Mouse (Mus musculus): ENCODE data around the gene Fut11. TPM values are rescaled to one million over a fixed set of nuclear protein-coding genes. Genes with fewer than 3 reads are reported as not detected.

The Fut11 gene
- polyA plus RNA-seq, 1 experiment, result 1.6 TPM

DNA sequence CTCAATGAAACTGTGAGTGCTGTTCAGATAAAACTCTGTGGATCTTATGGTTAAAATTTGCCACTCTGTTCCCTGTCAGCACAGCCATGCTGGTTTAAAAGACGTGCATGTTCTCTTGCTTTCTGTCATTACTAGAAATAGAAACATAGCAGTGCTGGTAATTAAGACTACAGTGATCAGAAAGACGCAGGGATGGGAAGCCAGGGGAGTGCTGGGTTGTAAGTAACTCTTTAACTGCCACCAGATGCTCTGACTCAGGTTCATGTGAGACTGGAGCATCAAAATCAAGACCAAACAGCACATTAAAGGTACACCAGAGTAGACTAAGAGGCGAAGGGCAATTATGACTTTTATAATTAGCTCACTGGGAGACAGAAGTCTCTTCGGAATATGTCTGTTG, 53.6 kb downstream of the Fut11 start:
- Histone ChIP-seq H3K27ac (replicated peaks; ENCODE audit: low read depth, low read length) (no peak overlapping the region), H3K4me1 (ENCODE audit: control insufficient read depth, insufficient read depth, insufficient read length, low read length) (peaks cover 6% of the 10 kb centered on the region; the same call in 1 of the 2 replicates), H3K4me3 (ENCODE audit: insufficient read depth, low read depth, low read length) (no peak overlapping the region)

DNA sequence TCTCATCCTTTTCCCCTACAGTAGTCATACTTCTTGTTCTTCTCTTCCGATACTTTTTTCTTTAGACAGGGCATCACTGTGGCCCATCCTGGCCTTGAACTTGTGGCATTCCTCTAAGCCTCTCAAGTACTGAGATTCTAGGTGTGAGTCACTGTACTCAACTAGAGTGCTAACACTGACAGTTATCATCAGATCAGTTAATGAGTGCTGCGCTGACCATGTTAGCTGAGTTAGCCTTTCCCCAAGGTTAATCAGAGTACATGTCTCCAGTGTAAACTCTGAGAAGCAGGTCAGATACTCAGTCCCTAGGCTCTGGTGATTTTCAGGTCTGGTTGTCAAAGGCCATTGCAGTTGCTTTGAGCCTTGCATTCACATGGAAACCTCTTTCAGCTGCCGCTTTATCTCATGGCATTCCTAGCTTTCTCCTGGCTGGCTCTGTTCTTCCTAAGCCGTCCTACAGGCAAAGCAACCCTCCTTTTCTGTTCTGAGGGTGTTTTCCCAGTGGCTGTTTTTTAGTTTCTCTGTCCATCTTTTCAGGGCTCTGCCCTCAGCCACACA, 54.8 kb downstream of the Fut11 start:
- no peak overlapping the region for H3K4me3 ChIP-seq (ENCODE audit: insufficient read depth, low read depth, low read length)
- peaks cover 6% of the 10 kb centered on the region; the same call in 1 of the 2 replicates for H3K4me1 ChIP-seq (ENCODE audit: control insufficient read depth, insufficient read depth, insufficient read length, low read length)
- H3K27ac ChIP-seq (replicated peaks; ENCODE audit: low read depth, low read length), result no peak overlapping the region

DNA sequence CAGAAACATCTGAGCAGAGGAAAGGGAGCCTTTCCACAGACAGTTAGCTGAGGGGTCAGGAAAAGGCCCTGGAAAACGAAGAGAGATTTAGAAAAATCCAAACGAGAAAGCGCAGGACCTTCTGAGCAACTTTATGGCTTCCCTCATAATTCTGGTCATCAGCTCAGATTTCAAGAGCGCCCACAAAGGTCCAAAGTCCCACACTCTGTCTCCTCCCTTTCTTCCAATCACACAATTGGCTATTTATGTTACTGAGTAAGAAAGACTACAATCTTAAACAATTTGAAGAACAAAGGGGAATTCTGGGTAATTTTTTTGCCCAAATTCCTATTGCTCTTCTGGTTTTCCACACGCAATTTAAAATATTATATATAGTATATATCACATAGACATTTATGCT, 55.7 kb downstream of the Fut11 start:
- Histone ChIP-seq H3K4me3 (ENCODE audit: insufficient read depth, low read depth, low read length) (no peak overlapping the region), H3K4me1 (ENCODE audit: control insufficient read depth, insufficient read depth, insufficient read length, low read length) (peaks cover 6% of the 10 kb centered on the region; the same call in 1 of the 2 replicates), H3K27ac (replicated peaks; ENCODE audit: low read depth, low read length) (no peak overlapping the region)

Other genes with a start within 250 kb of the Fut11 start
- not detected in 2 replicates for gene Cfap70, start 242.7 kb upstream of the Fut11 start, polyA plus RNA-seq (2012; ENCODE audit: insufficient read depth, insufficient read length, missing spikeins)
- 77.1 and 98.1 TPM in 2 replicates for gene Anxa7, start 214.8 kb upstream of the Fut11 start, polyA plus RNA-seq (2012; ENCODE audit: insufficient read depth, insufficient read length, missing spikeins)
- not detected in 2 replicates for gene Mss51, start 198.1 kb upstream of the Fut11 start, polyA plus RNA-seq (2012; ENCODE audit: insufficient read depth, insufficient read length, missing spikeins)
- 53.9 and 58.3 TPM in 2 replicates for gene Ppp3cb, start 148.4 kb upstream of the Fut11 start, polyA plus RNA-seq (2012; ENCODE audit: insufficient read depth, insufficient read length, missing spikeins)
- 1.5 and 2.0 TPM in 2 replicates for gene Usp54, start 53.9 kb upstream of the Fut11 start, polyA plus RNA-seq (2012; ENCODE audit: insufficient read depth, insufficient read length, missing spikeins)
- gene Myoz1, start 38.4 kb upstream of the Fut11 start, polyA plus RNA-seq (2012; ENCODE audit: insufficient read depth, insufficient read length, missing spikeins), result 27.3 and 47.5 TPM in 2 replicates
- 0.63 and 1.8 TPM in 2 replicates for gene Synpo2l, start 26.6 kb upstream of the Fut11 start, polyA plus RNA-seq (2012; ENCODE audit: insufficient read depth, insufficient read length, missing spikeins)
- gene Sec24c, start 20.7 kb upstream of the Fut11 start, polyA plus RNA-seq (2012; ENCODE audit: insufficient read depth, insufficient read length, missing spikeins), result 27.2 and 38.4 TPM in 2 replicates
- gene Chchd1, start 8.0 kb downstream of the Fut11 start, polyA plus RNA-seq (2012; ENCODE audit: insufficient read depth, insufficient read length, missing spikeins), result 233 and 294 TPM in 2 replicates
- gene Zswim8, start 12.6 kb downstream of the Fut11 start, polyA plus RNA-seq (2012; ENCODE audit: insufficient read depth, insufficient read length, missing spikeins), result 22.1 and 28.2 TPM in 2 replicates
- gene Ndst2, start 39.6 kb downstream of the Fut11 start, polyA plus RNA-seq (2012; ENCODE audit: insufficient read depth, insufficient read length, missing spikeins), result 3.9 and 4.8 TPM in 2 replicates
- gene Camk2g, start 99.1 kb downstream of the Fut11 start, polyA plus RNA-seq (2012; ENCODE audit: insufficient read depth, insufficient read length, missing spikeins), result 9.3 and 12.8 TPM in 2 replicates
- gene Plau, start 141.7 kb downstream of the Fut11 start, polyA plus RNA-seq (2012; ENCODE audit: insufficient read depth, insufficient read length, missing spikeins), result 9.6 and 11.6 TPM in 2 replicates
- 28.5 and 34.3 TPM in 2 replicates for gene Vcl, start 234.4 kb downstream of the Fut11 start, polyA plus RNA-seq (2012; ENCODE audit: insufficient read depth, insufficient read length, missing spikeins)

Data from brown adipose tissue, adult 24 weeks (tissue).